Mouse (Mus musculus): ENCODE data around the gene Gzma.

Gene Gzma

DNA sequence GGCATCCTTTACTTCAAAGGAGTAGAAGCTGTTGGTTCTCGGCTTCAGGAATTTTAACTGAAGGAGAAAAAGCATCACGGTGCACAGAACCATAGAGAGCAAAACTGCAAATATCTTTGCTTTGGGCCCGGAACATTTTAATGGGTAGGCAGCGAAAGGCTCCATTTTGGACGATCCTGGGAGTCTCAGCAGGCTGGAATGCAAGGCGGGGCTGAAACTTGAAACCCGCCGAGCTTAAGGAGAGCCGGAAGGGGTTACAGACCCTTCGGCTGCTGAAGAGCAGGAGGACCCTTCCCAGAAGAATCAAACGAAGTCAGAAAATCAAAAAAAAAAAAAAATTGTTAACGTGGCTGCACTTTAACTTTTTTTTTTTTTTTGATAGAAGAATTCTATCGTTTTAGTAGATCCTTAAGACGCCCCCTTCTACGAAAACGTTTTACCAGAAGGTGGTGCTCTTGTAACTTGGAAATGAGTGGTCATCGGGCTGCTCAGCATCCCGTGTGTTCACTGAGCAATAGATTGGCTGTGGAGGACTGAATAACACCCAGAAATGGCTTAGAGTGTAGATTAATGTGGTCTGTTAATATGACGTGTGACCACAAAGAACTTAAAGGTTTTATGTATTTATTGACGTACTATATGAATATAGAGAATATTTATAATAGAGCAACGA, 54.4 kb downstream of the Gzma start, which contains the start of gene Gpx8:
Gpx8 (minus strand) TSS at position 200 of the 673 bp plus-strand sequence.
- in situ Hi-C loops (cut with MboI, MseI), result loop anchor here (5.0 kb wide), 2 partner anchors 76 to 211 kb away; no protein-coding TSS in a partner anchor

DNA sequence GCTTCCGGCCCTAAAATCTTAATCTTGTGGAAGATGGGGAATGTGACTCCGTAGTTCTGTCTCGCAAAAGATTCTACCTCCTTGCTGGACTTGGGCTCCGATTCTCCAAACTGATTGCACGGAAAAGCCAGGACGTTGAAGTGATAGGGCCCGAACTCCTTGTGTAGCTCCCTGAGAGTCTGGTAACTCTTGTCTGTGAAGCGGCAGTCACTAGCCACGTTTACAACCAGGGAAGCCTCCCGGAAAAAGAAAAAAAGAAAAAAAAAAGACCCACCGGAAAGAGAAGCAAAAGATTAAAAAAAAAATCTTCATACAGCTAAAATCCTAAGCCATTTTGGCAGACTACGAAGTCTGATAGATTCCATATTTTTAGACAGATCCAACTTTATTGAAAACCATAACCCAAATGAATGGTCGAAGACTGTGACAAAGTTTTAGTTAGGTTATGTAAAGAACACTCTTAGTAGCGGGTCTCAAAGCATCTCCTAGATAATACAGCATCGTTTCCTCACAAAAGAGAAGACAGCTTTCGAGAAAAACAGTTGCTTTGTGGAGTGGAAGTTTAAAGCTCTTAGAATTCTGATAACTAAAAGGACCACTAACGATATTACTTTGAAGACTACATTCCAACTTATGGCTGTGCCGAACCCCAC, 55.2 kb downstream of the Gzma start:
- in situ Hi-C loops (cut with MboI, MseI), result loop anchor here (5.0 kb wide), 2 partner anchors 77 to 212 kb away; no protein-coding TSS in a partner anchor

DNA sequence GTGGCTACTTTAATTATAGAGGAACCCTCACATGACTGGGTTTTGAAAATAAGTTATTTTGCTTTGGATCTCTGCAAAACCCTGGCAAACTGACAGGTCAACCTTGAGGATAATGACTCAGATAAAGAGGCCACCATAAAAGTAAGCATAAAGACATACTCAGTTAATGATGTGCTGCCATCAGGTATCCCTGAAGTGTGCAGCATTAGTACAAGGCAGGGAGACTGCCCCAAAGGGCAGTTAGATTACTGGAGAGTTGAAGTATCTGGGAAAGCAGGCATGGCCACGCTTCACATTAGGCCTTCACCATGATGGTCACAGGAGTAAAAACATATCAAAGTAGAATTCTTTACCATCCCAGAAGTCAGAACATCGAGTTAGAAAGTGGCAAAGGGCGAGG, 55.9 kb downstream of the Gzma start:
- in situ Hi-C loops (cut with MboI, MseI), result loop anchor here (5.0 kb wide), 2 partner anchors 77 to 212 kb away; no protein-coding TSS in a partner anchor

Measured in T-helper 1 cell (primary cell).